Mouse (Mus musculus) 416B (cell line): ENCODE results near the gene Bbc3.
"Not testable (repeated sequence)": the region's sequence is repeated elsewhere in the genome, so short reads cannot be mapped to it uniquely, and the experiment has no call there.

Experiments used
- DNase-seq: peaks from one replicate; pipeline ENCODE4 v3.0.0; 2011; ENCODE audit warnings: low read depth

The Bbc3 gene

GRCm38 (mm10) chr7:16308093-16308492, at the start of gene Bbc3:
Bbc3 (plus strand) TSS chr7:16308393.
- not testable (repeated sequence) for DNase-seq

DNA sequence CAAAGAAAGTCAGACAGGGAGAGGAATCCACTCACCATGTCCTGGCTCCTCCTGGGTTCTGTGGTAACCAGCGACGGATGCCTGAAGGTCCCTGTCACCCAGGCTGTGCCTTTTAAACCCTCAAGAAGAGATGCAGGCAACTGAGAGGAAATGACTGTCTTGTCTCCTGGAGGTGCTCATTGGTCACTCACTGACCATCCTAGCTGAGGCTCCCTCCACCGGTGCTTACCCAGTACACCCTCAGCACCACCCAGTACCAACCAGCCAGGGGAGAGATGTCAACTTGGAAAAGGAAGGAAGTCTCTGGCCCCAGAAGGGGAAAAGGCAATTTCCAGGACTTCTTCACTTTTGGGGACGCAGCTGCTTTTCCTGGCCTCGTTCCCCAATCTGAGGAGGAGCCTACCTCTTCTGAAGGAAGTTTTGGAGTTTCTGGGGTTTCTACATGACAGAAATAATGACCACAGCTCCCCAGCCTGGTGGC, 49.0 kb upstream of the Bbc3 start, which contains the start of gene C5ar1:
Gene C5ar1, minus strand, starts transcription at position 431 of the 481 bp plus-strand sequence.
- no peak for DNase-seq

DNA sequence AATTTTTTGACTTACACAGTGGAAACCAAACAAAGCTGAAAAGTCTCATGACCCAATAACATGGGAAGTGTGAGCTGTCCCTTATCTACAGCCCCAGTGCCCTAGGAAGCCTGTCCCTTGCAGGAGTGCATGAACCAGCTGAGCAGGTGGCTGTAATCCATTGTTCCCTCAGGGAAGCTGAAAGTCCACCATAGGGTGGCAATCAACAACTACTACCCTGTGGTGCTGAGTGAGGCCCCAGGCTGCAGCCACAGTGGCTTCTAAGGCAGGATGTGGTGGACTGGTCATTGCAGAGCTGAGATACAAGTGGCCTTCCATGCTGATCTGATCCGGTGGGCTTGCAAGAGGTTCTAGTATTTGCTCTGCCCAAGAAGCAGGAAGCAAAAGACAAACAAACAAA, 47.1 kb upstream of the Bbc3 start:
- peak; percentile 71 for DNase-seq

DNA sequence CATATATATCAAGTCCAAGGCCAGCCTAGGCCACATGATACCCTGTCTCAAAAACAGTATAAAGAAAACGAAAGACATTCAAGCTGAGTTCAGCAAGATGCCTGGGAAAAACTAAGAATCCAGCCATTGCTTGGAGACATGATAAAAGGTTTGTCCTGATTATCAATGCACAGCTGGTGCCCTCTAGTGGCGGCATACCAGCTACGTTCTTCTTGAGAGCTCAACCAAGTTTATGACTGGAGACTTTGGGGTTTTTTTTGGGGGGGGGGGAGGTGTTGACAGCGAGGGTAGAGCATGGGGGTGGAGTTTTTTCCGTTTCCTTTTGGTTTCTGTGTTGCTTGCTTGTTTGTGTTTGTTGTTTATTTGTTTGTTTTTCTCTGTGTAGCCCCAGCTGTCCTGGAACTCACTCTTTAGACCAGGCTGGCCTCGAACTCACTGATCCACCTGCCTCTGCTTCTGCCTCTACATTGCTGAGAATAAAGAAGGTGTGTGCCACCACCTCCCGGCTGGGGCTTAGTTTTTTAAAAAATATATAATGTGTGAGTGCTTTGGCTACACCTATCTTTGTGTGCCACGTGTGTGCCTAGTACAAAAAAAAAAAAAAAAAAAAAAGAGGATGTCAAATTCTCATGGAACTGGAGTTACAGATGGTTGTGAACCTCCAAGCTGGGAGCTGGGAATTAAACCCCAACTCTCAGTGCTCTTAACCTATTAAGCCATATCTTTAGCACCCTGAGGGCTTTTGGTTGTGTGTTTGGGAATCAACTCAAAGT, 45.0 kb upstream of the Bbc3 start:
- DNase-seq = peak; percentile 90

DNA sequence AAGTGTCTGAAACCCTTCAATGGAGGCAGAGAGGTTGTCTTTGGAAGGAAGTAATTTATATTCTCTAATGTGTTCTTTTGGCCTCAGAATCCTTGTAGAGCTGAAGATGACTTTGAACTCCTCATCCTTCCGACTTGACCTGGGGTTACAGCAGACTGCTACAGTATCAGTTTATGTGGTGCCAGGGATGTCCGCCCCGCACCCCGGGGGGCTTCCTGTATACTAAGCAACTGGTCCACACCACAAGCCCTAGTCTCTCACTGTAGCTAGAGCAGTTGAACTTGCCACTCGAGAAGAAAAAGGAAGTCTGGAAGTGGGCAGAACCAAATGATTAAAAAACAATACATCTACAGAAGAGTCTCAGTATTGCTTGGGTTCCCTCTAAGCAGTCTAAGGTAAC, 44.4 kb upstream of the Bbc3 start:
- DNase-seq = peak; percentile 32

GRCm38 (mm10) chr7:16265856-16266255, 42.3 kb upstream of the Bbc3 start:
- no peak for DNase-seq

DNA sequence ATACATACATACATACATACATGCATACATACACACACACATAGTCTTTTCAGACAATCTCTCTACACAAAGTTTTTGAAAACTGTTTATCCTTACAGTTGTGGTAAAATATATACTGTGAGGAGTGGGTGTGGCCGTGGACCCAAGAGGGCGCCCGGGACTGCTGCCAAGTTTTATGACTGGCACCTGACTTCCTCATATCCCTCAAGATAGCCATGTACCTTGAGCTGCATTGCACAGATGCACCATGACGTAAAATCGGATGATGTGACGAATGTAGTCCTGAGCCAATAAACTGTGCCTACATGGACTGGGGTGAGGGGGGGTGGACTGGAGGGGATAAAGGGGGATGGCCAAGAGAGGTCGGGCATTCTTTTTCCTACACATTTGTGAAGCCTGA, 41.6 kb upstream of the Bbc3 start:
- DNase-seq = peak; percentile 62

DNA sequence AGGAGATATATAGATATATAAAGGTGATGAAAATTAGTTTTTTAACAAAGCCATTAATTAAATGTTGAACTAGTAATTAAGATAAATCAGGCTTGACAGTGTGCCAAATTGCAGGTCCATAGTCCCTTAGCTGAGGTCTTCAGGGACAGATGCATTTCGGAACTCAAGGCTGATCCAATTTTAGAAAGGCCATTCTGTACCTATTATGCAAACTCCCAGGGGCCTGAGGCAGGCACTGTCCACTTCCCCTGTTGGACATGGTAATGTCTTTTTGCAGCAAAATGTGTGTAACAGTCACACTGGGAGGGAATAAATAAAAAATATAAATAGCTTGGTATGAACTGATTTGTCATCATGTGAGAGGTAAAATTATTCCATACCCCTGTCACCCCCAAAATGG, 37.1 kb upstream of the Bbc3 start:
- DNase-seq = no peak

DNA sequence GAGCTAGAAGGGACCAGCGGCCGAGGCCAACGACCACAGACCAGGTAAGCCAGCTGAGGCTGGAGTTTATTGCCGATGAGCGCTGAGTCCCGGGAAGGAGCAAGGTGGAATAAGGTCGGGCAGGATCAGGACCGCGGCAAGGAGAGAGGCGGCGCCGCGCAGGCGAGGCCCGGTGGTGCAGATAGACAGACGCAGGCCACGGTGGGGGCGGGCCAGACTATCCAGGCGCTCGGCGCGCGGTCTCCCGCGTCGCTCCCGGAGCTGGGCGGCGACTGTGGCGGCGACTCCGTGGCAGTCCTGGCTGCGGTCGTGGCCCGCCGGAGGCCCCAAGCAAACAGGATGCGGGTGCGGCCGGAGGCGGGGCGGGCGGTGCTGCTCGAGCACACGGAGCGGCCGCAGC, 35.5 kb upstream of the Bbc3 start:
- DNase-seq = no peak

DNA sequence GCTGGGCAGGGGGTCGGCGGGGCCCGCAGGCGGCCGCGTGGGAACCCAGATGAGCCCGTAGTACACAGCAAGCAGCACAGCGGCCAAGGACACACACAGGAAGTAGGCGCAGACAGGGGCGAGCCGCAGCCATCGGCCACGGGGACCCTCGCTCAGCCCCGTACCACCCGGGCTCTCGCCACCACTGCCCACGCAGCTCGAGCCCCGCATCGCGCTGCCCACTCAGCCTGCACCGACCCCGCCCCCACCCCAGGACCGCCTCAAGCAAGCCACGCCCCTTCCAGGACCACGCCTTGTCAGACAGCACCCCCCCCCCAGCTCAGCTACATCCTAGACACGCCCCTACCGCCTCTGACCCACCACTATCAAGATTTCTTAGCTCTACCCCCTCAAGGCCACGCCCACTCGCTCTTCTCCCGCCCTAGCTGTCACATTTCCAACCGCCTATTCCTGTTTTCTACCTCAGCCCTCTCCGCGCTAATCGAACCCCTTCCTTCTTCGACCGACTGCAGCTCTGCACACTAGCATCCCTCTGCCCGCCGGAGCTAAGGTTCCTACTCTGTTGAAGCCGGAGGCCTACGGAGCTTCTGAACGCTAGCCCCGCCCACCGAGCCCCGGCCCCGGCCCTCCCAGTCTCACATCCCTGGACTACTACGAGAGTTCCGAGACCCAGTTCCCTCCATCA, 35.0 kb upstream of the Bbc3 start, which contains the start of gene Inafm1:
Gene Inafm1, minus strand, starts transcription at position 537 of the 685 bp plus-strand sequence.
- peak; percentile 99 for DNase-seq

GRCm38 (mm10) chr7:16273766-16274140, 34.4 kb upstream of the Bbc3 start:
- DNase-seq = peak; percentile 93

GRCm38 (mm10) chr7:16274922-16275890, 33.0 kb upstream of the Bbc3 start:
- DNase-seq = peak; percentile 92

DNA sequence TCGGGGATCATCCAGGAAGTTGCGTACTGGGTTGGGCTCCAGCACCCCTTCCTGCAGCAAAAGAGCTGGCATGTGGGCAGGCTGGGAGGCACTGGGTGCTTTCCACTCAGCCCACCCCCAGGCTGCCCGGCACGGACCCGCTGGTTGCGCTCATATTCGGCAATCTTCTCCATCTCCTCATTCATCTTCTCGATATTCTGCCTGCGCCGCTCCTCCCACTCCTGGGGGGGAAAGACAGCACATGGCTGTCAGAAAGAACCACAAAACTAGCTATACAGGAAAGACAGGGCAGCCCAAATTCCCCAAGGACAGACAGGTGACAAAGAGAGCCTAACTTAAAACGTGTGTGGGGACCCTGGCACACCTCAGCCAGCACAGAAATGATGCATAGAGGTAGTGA, 27.5 kb upstream of the Bbc3 start:
- no peak for DNase-seq

- no peak for DNase-seq
These were observed 25.9 kb upstream of the Bbc3 start for GRCm38 (mm10) chr7:16282334-16282733.

GRCm38 (mm10) chr7:16284001-16284400, 24.2 kb upstream of the Bbc3 start:
- no peak for DNase-seq

GRCm38 (mm10) chr7:16284904-16285303, 23.3 kb upstream of the Bbc3 start:
- no peak for DNase-seq

DNA sequence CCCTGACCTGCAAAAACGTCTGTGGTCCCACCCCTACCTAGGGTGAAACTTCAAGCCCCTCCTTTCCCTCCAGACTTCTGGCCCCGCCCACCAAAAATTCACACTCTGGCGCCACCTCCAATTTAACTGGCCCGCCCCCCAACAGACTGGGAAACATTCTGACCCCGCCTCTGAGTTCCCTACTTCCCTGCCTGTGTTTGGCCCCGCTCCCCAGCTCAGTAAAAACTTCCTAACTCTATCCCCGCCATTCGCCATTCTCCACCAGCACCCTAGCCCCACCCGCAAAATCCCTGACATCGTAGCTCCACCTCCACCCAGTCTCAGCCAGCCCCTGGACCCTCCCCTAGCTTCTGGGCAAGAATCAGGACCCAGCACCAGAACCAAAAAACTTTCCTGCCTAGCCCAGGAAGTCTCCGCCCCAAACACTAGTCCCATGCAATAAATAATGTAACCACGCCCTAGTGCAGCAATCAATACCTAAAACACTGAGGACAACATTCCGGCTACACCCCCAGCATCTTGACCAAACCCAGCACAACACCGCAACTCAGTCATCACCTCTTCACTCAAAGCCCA, 22.7 kb upstream of the Bbc3 start:
- peak; percentile 85 for DNase-seq

- DNase-seq = peak; percentile 100
These were observed 21.9 kb upstream of the Bbc3 start, which contains the start of gene Ccdc9 for GRCm38 (mm10) chr7:16286026-16286961. Ccdc9 (minus strand) TSS chr7:16286795.

GRCm38 (mm10) chr7:16287016-16287415, 21.2 kb upstream of the Bbc3 start:
- DNase-seq = peak; percentile 79

DNA sequence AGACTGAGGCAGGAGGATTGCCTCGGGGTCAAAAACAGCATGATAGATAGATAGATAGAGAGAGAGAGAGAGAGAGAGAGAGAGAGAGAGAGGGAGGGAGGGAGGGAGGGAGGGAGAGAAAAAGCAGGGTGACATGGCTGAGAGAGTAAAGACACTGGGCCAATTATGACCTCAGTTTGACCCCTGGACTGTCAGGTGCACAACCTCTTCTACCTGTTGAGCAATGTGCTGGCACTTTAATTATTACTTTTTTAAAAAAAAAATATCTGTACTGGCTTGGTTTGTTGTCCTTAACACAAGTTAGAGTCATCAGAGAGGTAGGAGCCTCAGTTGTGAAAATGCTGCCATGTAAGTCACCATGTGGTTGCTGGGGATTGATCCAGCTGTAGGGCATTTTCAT, 20.4 kb upstream of the Bbc3 start:
- DNase-seq = no peak
